Mouse (Mus musculus) CH12F3 (cell line): Measurements from ENCODE around the gene Cnn3.

Source experiments
- in situ Hi-C: fragments of 300-500 bp; cut with MboI; formaldehyde crosslinking; loops from 2 replicates; pipeline ENCODE4 v1.14.3; 2020; ENCODE audit warnings: low sequenced_read_pairs

The Cnn3 gene

DNA sequence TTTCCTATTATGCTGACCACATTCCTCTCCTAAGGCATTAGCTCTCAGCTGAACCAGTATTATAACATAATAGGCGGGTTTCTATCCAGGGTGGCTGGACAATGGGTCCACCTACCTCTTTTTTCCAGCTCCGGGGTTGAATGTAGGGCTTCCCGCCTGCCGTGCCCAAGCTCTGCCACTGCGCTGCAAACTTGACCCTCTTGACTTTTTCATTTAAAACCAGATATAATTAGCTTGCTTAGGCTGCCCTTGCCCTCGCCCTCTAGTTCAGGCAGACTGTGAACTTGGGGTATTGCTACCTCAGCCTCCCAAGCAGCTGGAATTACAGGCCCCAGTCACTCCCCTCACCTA, 8.1 kb upstream of the Cnn3 start:
- in situ Hi-C loops = no loop called here

DNA sequence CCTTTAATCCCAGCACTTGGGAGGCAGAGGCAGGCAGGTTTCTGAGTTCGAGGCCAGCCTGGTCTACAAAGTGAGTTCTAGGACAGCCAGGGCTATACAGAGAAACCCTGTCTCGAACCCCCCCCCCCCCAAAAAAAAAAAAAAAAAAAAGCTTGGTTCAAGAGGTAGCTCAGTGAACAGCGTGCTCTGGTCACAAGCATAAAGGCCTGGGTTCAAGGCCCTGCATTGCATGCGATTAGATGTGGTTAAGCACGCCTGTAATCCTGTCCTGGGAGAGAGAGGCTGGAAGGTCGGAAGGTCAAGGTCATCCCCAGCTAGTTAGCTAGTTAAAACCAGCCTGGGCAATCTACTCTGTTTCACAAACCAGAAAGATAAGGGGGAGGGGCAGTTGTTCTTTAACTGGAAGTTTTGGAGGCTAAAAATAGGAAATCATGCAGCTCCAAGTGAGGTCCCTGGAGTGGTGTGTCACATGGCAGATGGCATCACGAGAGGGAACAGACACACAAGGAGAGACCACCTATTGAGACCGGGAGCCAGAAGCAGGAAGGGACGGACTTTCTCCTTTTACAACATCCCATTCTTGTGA, 7.4 kb upstream of the Cnn3 start:
- in situ Hi-C loops = no loop called here

DNA sequence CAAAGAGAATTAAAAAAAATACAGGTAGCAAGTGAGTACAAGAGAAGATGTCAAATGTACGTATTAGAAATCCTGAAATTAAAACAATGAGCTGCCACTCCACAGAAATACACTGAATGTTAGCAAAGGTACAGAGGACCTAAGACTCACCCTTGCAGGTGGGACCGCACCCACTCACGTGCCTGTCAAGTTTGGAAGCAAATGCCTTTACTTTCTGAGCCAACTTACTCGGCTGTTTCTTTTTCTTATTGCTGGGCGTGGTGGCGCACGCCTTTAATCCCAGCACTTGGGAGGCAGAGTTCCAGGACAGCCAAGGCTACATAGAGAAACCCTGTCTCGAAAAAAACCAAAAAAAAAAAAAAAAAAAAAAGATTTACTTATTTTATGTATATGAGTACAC, 3.9 kb upstream of the Cnn3 start:
- in situ Hi-C loops = no loop called here

DNA sequence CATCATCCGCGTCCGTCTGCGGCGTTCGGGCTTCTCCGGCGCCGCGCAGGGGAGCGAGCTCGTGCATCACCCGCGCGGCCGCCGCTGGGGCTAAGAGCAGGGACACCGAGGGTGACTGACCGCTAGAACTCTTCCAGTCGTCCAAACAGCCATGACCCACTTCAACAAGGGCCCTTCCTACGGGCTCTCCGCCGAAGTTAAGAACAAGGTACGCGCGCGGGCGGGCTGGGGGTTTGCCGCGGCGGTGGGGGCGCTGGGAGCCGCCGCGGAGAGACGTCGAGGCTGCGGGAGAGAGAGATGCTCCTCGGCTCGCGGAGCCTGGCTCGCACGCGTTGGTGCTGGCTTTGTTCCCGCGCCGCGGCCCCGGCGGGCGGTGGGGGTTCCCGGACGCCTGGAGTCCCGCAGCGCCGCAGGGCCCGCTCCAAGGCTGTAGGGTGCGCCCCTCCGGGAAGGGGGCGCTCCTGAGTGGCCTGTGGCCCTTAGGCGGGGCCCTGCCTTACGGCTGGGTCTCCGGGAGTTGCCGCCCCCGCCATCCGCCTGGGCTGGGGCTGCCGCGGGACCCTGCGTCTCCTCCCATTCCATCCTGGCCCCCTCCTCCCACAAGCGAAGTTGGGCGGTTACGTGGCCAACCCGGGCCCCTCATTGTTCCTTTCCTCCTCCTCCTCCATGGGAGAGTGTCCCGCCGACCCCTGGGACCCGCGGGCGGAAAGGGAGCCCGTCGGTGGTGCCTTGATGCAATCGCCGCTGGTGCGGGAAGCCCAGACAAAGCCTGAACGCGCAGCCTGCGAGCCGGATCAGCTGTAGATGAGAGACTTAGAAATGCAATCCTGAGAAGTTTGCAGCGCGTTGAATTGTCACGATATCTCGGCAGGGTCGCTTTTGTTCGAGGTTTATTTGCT, 573 bp downstream of the Cnn3 start:
- in situ Hi-C loops = no loop called here

DNA sequence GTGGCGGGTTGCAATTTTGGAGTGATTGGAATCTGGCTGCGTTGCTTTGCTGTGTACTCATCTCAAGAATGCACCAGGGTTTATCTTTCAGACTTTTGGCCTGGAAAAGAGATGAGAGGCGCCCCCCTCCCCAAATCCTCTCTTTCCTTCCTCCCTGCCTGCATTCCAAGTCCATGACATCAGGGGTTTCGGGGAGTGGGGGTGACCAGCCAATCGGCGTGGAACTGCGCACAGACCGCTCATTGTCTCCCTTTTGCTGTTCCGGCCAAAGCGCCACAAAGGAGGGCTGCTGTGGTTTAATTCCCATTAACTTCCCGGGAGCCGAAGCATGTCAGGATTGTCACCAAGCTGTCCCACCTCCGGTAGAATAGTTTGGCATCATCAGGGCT, 1.2 kb downstream of the Cnn3 start:
- in situ Hi-C loops = no loop called here

DNA sequence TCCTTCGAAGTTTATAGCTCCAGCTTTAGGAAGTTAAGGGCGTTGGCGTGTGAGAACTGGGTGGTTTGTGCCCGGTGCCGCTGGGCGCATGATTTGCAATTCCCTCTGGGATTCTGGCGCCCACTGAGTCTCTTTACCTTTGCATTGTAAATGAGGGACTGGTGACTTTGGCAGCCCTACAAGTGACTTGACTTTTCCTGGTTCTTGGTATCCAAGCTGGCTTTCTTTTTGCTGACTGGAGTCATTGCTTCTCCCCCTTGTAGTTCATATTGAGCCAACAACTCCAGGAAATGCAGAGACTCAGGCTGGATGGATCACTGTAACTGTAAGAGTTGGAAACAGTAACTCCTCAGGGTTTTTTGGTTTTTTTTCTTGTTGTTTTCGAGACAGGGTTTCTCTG, 1.9 kb downstream of the Cnn3 start:
- in situ Hi-C loops = no loop called here

DNA sequence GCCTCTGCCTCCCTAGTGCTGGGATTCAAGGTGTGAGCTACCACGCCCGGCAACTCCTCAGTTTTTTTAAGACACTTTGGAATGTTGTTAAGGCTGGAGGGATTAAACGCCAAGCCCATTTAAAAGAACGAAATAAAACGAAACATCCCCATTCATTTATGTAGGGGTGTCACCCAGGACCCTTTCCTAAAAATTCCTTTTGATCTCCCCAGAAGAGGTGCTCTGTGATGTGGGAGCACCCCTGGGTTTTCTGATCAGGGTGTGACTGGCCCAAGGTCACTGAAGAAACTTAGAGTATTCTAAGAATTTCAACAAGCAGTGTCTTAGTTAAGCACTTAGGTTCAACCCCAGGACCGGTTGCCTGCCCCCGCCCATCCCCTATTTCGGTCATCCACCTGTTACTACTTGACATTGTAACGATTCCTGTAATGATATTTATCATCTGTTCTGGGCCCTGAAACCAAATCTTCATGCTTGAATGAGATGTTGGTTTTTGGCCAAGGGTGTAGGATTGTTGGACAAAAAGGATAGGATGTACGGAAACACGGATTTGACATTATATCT, 2.5 kb downstream of the Cnn3 start:
- in situ Hi-C loops = no loop called here

DNA sequence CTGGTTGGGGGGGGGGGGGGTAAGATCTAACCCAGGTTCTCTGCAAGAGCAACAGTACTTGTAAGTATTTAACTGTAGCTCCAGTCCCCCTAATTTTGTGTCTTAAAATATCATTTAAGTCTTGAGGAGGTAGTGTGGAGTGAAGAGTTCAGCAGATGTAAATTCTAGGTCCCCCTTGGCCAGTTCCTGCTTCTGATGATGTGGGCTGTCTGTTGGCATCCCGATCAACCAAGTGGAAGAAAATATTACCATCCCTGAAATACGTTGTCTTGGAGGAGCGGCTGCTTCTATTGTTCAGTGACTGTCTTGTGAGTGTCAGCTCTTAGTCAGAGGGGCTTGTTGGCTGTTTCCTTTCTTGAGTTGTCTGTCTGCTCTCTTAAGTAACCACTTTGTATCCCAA, 3.2 kb downstream of the Cnn3 start:
- in situ Hi-C loops = no loop called here

DNA sequence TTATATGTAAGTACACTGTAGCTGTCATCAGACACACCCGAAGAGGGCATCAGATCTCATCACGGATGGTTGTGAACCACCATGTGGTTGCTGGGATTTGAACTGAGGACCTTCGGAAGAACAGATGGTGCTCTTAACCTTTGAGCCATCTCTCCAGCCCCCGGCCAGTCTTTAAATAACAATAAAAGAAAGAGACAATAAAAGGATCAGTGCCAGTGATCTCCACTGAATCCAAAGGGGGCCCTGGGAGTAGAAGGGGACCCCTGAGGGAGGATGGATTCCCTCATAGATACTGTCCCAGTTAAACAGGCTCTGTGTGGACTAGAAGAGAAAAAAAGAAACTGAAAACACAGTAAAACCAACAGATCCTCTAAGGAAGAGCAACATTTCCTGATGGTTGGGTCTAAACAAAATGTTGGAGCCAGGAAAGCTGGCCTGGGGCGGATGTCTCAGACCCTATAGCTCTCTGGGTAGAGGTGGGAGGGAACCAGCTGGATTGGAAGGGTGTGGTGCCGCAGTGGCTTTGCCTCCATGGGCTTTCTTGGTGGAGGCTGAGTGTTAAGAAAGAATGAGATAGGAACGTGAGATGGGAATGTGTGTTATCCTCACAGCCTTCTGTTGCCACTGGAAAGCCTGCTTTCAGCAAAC, 4.1 kb downstream of the Cnn3 start:
- in situ Hi-C loops = no loop called here

DNA sequence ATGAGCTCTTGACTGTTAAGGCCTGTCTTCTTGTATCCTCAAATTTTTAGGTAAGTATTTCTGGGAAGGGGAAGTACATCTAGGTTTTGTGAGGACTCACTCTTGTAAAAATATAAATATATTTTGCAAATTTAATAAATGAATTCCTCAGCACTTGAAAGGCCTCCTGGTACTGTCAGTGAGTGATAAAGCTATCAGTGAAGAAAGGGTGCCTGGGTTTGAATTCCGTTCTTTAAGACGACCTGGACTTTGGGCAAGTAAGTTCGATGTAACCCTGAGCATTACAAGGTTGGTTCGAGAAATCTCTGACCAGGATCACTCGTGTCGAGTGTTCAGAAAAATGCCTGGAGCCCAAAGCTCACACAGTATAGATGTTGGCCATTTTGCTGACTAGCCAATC, 7.1 kb downstream of the Cnn3 start:
- in situ Hi-C loops = no loop called here

DNA sequence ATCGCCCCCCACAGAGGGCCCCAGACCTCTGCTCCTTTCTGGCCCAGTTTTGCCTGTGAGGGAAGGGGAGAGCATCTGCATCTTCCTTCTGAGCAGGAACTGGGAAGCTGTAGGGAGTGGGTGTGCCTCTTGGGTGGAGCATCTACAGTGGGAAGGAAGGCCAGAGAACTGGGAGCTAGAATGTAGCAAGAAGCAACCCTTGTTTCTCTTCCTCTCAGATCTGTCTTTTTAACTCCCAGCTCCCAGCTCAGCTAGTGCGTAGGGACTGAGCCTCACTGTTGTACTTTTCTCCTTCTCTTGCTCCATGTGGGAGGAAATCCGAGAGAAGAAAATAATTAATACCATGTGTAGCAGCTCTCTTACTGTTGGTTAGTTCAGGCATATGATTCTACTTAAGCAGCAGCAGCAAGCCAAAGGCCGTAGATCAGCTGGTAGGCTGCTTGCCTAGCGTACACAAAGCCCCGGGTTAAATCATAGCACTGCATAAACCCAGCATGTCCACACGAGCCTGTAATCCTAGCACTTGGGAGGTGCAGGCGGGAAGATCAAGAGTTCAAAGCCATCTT, 7.8 kb downstream of the Cnn3 start:
- in situ Hi-C loops = no loop called here

DNA sequence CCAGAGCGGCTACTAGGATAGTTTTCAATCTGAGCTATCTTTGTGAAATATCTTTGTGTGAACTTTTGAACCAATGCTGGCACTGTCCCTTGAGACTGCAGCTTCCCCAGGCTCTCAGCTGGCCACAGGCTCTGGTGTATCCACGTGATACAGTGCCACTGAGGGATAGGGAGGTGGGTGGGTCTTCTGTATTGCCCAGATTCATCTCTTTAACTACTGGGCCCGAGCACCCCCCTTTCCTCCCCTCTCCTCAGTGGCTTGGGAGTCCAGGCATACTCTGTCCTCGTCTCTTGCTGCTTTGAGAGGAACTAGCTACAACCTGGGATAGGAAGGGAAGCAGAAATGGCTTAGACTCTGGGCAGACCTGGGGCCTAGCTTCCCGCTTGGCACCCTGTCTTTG, 9.0 kb downstream of the Cnn3 start:
- in situ Hi-C loops = no loop called here

DNA sequence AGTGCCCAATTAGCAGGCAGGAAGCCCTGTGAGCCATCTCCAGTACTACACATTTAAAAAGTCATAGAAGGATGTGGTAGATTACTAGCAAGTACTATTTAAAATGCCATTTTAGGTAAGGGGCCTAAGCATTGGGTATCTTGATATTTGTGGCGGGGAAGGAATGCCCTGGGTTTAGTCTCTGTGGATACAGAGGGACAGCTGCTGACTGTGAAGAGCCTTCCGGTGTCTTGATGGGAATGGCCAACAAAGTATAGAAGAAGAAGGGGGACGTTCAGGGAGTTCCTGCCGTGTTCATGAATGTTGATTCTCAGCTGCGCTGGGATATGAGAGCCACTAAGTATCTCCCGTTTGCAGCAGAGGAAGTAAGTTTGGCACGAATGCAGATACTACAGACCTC, 10.8 kb downstream of the Cnn3 start:
- in situ Hi-C loops = no loop called here

DNA sequence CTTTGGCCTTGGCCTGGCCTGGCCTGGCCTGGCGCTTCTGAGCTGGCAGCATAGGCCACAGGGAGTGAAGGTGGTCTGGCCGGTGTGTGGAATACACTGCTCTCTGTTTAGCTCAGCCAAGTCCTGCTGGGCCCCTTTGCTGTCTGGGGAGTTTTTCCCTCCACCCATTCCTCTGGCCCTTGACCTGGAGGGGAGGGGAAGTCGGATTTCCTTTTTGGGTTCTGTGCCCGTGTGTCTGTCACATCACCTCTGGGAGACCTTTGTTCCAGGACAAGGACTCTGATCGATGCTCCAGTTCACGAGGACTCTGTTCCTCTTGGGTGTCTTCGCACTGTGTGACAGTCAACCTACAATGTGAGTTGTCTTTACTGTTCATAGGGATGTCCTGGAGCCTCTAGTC, 11.7 kb downstream of the Cnn3 start:
- in situ Hi-C loops = no loop called here

DNA sequence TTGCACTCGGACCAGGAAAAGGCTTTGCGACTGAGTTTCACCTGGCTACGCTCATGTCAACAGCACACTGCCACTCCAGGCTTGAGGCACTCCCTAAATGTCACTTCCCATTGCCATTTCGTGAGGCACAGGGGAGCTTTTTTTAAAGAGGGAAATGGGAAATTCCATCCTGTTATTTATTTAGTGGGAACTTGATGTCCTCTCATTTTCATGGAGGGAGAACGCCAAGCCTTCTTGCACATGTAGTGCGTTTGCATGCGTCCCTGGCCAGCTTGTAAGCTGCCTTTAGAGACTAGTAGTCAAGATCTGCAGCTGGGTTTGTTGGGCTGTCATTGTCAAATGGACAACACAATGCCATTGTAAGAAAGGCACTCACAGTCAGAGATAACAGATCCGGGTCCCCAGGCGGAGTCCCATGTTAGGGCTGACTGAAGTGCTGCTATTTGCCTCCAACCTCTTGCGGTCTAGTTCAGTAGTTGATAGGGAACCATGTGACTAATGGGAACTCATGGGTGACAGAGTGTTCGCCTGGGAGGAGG, 13.4 kb downstream of the Cnn3 start:
- in situ Hi-C loops = no loop called here

DNA sequence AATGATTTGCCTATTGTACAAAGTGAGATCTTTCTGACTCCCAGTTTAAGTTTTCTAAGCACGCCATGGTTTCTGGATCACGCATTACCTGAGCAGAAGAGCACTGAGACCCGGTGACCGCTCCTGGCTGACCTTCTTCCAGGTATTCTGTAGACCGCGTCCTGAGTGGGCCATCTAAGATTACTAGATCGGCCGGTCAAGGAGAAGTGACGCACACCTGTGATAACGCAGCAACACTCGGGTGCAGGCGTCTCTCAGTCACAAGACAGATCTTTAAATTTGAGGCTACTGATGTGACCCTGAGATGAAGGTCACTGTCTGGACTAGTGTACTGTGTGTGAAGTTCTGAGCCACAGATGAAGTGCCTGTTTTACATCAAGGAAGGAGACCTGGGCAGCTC, 15.2 kb downstream of the Cnn3 start:
- in situ Hi-C loops = no loop called here

DNA sequence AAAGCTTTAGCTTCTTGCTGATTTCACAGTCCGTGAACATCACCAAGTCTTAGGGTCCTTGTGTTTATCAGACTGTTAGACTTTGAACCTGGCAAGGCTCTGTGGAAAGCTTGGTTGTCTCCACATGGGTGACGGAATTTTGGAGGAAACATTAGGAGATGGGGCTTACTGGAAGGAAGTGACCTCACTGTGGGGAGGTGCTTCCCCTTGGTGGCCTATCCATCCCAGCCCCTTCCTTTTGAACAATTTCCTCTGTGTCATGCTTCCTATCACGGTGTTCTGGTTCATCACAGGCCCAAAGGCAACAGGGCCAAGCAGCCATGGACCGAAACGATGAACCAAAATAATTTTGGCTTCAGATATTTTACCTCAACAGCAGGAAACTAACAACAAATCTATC, 16.0 kb downstream of the Cnn3 start:
- in situ Hi-C loops = no loop called here

DNA sequence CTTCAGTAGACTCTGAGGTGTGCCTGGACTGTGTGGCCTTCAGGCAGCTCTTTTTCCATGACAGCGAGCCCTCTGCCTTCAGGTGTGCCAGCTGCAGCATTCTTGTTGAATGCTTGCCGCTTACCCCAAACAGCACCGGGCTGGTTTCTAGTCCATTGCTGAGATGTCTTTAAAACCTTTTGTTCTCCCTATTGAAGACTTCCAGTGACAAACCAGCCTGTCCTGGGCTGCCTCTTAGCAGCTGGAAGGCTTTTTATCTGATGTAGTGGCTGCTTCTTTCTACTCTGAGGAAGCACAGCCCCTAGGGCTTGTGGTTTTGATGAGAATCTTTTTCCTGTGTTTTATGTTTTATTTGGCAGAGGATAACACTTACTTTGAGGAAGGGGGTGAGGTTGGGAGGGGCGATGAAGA, 17.6 kb downstream of the Cnn3 start:
- in situ Hi-C loops = no loop called here

DNA sequence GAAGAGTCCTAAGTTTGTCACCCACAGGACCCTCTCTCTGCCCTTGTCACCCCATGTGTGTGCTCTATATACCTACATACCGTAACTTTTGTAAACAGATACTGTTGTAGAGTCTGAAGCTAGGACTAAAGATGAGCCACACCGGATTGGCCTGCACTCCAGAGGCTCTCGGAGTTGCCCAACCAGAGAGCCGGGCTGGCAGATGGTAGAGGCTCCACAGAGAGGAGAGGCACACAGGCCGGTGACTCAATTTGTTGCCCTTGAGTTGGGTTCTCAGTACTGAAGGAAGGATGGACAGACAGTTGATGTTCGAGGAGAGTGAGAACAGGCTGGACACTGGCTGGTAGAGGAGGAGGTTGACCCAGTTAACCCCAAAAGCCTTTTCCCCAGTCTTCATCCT, 18.1 kb downstream of the Cnn3 start:
- in situ Hi-C loops = no loop called here

DNA sequence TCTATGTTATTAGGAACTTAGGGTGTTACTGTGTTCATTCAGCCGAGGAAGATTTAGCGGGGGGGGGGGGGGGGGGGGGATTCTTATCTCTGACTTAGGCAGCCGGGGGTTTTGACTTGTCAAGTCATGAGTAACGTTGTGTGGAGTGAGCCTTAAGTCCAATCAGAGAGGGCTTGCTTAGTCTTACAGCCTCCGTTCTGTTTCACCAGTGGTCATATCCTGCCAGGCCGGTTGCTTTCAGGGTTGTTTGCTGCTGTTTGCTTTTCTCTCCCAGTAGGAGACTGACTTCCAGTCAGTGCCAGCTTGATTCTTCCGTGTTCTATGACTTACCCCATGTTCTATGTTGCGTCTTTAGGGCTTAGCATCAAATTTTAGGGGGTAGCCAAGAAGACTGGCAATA, 20.2 kb downstream of the Cnn3 start:
- in situ Hi-C loops = no loop called here

DNA sequence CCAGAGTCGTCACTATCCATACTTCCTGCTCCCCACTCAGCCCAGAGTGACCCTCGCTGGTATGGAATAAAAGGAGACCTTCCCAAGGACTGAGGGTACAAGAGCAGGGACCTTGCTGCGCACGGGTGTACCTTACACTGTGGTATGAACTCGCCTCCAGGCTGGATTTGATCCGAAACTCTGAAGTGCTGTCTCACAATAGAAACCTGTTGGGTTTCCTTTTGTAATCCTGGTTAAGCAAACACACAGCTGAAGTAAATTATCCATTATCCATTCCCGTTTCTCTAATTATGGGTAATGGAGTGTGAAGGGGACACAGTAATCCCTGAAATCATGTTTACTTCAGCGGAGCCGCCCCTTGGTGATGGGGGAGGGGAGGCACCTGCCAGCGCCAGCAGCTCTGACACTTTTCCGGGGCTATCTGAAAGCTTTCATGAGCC, 21.8 kb downstream of the Cnn3 start:
- in situ Hi-C loops = no loop called here
